Mouse (Mus musculus) gastrocnemius, postnatal 10 days (tissue): ENCODE data around the gene Gm45785. TPM values are rescaled to one million over a fixed set of nuclear protein-coding genes. Genes with fewer than 3 reads are reported as not detected.

Experiments
- DNase-seq: peaks from one replicate; pipeline ENCODE4 v3.0.0; 2021; ENCODE audit warnings: mixed read lengths
- total RNA-seq, 2 experiments: library from RNA; stranded (reverse); gene quantifications; 2 replicates each; pipeline ENCODE4 v1.2.3; 2021

The Gm45785 gene
- total RNA-seq, 2 experiments from 2014 or later, result not detected

- DNase-seq, result no peak
These were observed 24.7 kb downstream of the Gm45785 start for GRCm38 (mm10) chr7:140831447-140831846.

GRCm38 (mm10) chr7:140828171-140828881 is 27.8 kb downstream of the Gm45785 start:
- no peak for DNase-seq

- DNase-seq, result no peak
These were observed 33.4 kb downstream of the Gm45785 start for GRCm38 (mm10) chr7:140822731-140823130.

- no peak for DNase-seq
These were observed 34.3 kb downstream of the Gm45785 start, which contains the start of gene Zfp941 for GRCm38 (mm10) chr7:140821653-140822329. Zfp941 (minus strand) TSS chr7:140822178.

- DNase-seq, result no peak
These were observed 34.9 kb downstream of the Gm45785 start for GRCm38 (mm10) chr7:140821305-140821652.

GRCm38 (mm10) chr7:140820173-140820572 is 36.0 kb downstream of the Gm45785 start:
- no peak for DNase-seq

GRCm38 (mm10) chr7:140812850-140813249 is 43.3 kb downstream of the Gm45785 start:
- DNase-seq, result no peak

GRCm38 (mm10) chr7:140811714-140812113 is 44.4 kb downstream of the Gm45785 start:
- no peak for DNase-seq

GRCm38 (mm10) chr7:140810496-140810895 is 45.6 kb downstream of the Gm45785 start:
- DNase-seq, result no peak

- no peak for DNase-seq
These were observed 50.4 kb downstream of the Gm45785 start for GRCm38 (mm10) chr7:140805704-140806103.

- DNase-seq, result no peak
These were observed 53.5 kb downstream of the Gm45785 start for GRCm38 (mm10) chr7:140802629-140803028.

GRCm38 (mm10) chr7:140798212-140798611 is 57.9 kb downstream of the Gm45785 start:
- DNase-seq, result no peak

- DNase-seq, result no peak
These were observed 58.5 kb downstream of the Gm45785 start for GRCm38 (mm10) chr7:140797619-140798018.

GRCm38 (mm10) chr7:140793541-140793940 is 62.6 kb downstream of the Gm45785 start:
- no peak for DNase-seq

- no peak for DNase-seq
These were observed 68.1 kb downstream of the Gm45785 start for GRCm38 (mm10) chr7:140788053-140788435.

GRCm38 (mm10) chr7:140787406-140788052 is 68.6 kb downstream of the Gm45785 start, which contains the start of gene Syce1:
Syce1 (minus strand) TSS chr7:140787852.
- DNase-seq, result no peak

- no peak for DNase-seq
These were observed 75.6 kb downstream of the Gm45785 start for GRCm38 (mm10) chr7:140780548-140780947.

Other genes with a start within 250 kb of the Gm45785 start
- not detected for gene Olfr61, start 227.4 kb downstream of the Gm45785 start, total RNA-seq
- gene Olfr53, start 209.9 kb downstream of the Gm45785 start, total RNA-seq, result not detected
- not detected for gene Olfr539, start 196.4 kb downstream of the Gm45785 start, total RNA-seq
- not detected for gene Olfr45, start 174.4 kb downstream of the Gm45785 start, total RNA-seq
- not detected for gene Olfr541, start 159.1 kb downstream of the Gm45785 start, total RNA-seq
- gene Cyp2e1, start 92.6 kb downstream of the Gm45785 start, total RNA-seq, result 1 to 10 TPM in 1 of 2 experiments, under 1 TPM in 1; 0.19 to 1.3 TPM
- gene Syce1, start 68.5 kb downstream of the Gm45785 start, total RNA-seq, result not detected
- under 1 TPM; 0.12 to 0.16 TPM for gene Zfp941, start 34.2 kb downstream of the Gm45785 start, total RNA-seq
- gene Urah, start 21.3 kb downstream of the Gm45785 start, total RNA-seq, result not detected
- gene Scgb1c1, start 10.8 kb downstream of the Gm45785 start, total RNA-seq, result not detected
- not detected for gene Odf3, start 8.5 kb downstream of the Gm45785 start, total RNA-seq
- 10 to 100 TPM; 19.4 to 27.7 TPM for gene Ric8a, start 626 bp upstream of the Gm45785 start, total RNA-seq
- 10 to 100 TPM; 12.3 to 13.6 TPM for gene Bet1l, start 1.2 kb upstream of the Gm45785 start, total RNA-seq
- gene Psmd13, start 25.6 kb upstream of the Gm45785 start, total RNA-seq, result 100 to 1,000 TPM; 104 to 105 TPM
- gene Sirt3, start 26.0 kb upstream of the Gm45785 start, total RNA-seq, result 10 to 100 TPM; 16.3 to 19.1 TPM
- 1,000 to 10,000 TPM in 1 of 2 experiments, 100 to 1,000 TPM in 1; 998 to 1,003 TPM for gene Cox8b, start 44.1 kb upstream of the Gm45785 start, total RNA-seq
- not detected for gene Nlrp6, start 64.6 kb upstream of the Gm45785 start, total RNA-seq
- 10 to 100 TPM in 1 of 2 experiments, 1 to 10 TPM in 1; 7.6 to 13.1 TPM for gene Pgghg, start 85.1 kb upstream of the Gm45785 start, total RNA-seq
- 1 to 10 TPM in 1 of 2 experiments, under 1 TPM in 1; 0.54 to 6.9 TPM for gene Ifitm5, start 94.0 kb upstream of the Gm45785 start, total RNA-seq
- gene Gm45717, start 99.6 kb upstream of the Gm45785 start, total RNA-seq, result not detected
- 100 to 1,000 TPM; 142 to 180 TPM for gene Ifitm2, start 99.7 kb upstream of the Gm45785 start, total RNA-seq
- 1 to 10 TPM; 2.1 to 3.7 TPM for gene Ifitm1, start 110.9 kb upstream of the Gm45785 start, total RNA-seq
- gene Ifitm3, start 154.4 kb upstream of the Gm45785 start, total RNA-seq, result 10 to 100 TPM; 54.7 to 70.0 TPM
- under 1 TPM; 0.49 to 0.84 TPM for gene Ifitm6, start 161.6 kb upstream of the Gm45785 start, total RNA-seq
- gene Gm17387, start 172.8 kb upstream of the Gm45785 start, total RNA-seq, result not detected
- under 1 TPM; 0.11 to 0.38 TPM for gene B4galnt4, start 204.8 kb upstream of the Gm45785 start, total RNA-seq
- gene Pkp3, start 221.9 kb upstream of the Gm45785 start, total RNA-seq, result not detected
- gene Sigirr, start 244.2 kb upstream of the Gm45785 start, total RNA-seq, result 1 to 10 TPM; 2.4 to 2.6 TPM